Mouse (Mus musculus) ES-Bruce4 (cell line): ENCODE data around the gene Hibch. TPM values are rescaled to one million over a fixed set of nuclear protein-coding genes. Genes with fewer than 3 reads are reported as not detected.

Source experiments
- H3K27ac ChIP-seq: 2 replicates; pipeline ENCODE4 v1.5.1; 2012; ENCODE audit warnings: low read length, inconsistent platforms; ENCODE audit not compliant: insufficient read depth
- H3K27me3 ChIP-seq: 2 replicates; pipeline ENCODE4 v1.6.1; 2012; ENCODE audit warnings: mild to moderate bottlenecking, low read length, inconsistent platforms; ENCODE audit not compliant: control insufficient read depth, poor library complexity, insufficient read depth, severe bottlenecking
- H3K36me3 ChIP-seq: 2 replicates; pipeline ENCODE4 v1.6.1; 2012; ENCODE audit warnings: inconsistent platforms, mild to moderate bottlenecking, low read length, moderate library complexity; ENCODE audit not compliant: control insufficient read depth, poor library complexity, insufficient read depth, severe bottlenecking
- H3K4me1 ChIP-seq: one replicate; pipeline ENCODE4 v1.8.1; 2011; ENCODE audit warnings: low read length; ENCODE audit not compliant: control insufficient read depth, insufficient read depth
- H3K4me3 ChIP-seq: 2 replicates; pipeline ENCODE4 v1.5.1; 2011; ENCODE audit warnings: low read depth, mild to moderate bottlenecking, low read length
- H3K9ac ChIP-seq: 2 replicates; pipeline ENCODE4 v1.6.1; 2012; ENCODE audit warnings: low read depth, mild to moderate bottlenecking, inconsistent platforms; ENCODE audit not compliant: poor library complexity, severe bottlenecking
- H3K9me3 ChIP-seq: replicated peaks from 2 replicates; pipeline ENCODE4 v1.6.1; 2012; ENCODE audit warnings: mild to moderate bottlenecking, low read length, inconsistent platforms; ENCODE audit not compliant: control insufficient read depth, poor library complexity, insufficient read depth, severe bottlenecking
- CTCF ChIP-seq: IDR thresholded peaks from one replicate; pipeline ENCODE4 v1.8.1; 2011; ENCODE audit warnings: low read depth, low read length
- EP300 ChIP-seq: IDR thresholded peaks from 2 replicates; pipeline ENCODE4 v1.6.1; 2011; ENCODE audit warnings: low read depth, low read length; ENCODE audit not compliant: insufficient read depth
- POLR2A ChIP-seq: IDR thresholded peaks from one replicate; pipeline ENCODE4 v1.8.1; 2011; ENCODE audit warnings: low read length; ENCODE audit not compliant: insufficient read depth
- polyA plus RNA-seq: library from polyadenylated mRNA; stranded (reverse); fragments of >200 nt; gene quantifications from 2 replicates; pipeline ENCODE4 v1.2.4, GENCODE M21; 2011; ENCODE audit warnings: low read depth; ENCODE audit not compliant: missing spikeins, insufficient read depth, insufficient read length

Hibch gene
- polyA plus RNA-seq, 1 experiment = 22.6 TPM

DNA sequence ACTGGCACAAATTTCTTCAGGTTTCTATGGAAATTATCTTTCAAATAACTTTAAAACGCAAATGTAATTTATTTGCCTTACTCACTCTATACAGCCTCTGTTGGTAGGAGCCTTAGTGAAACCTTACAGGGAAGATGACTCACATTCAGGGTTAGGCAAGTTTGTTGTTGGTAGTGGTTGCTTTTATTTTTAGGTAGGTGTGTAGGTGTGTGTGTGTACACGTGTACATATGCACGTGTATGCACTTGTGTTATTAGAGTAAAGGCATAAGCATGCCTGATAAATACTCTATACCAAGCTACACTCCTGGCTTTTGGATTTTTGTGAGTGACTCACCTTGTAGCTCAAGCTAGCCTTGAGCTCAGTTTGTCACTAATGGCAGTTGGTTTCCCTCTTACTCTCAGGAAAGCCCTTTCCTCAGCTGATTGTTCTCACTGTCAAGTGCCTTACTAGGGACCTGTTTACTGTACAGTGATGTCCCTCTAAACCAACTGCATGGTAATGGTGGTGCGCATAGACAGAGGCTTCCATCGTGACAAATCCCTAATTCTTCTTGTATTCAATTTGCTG, 42.2 kb upstream of the Hibch start:
- no peaks in the 10 kb centered on the region for H3K27me3 ChIP-seq
- no peaks in the 10 kb centered on the region for H3K4me1 ChIP-seq
- H3K36me3 ChIP-seq = no peaks in the 10 kb centered on the region
- no peak overlapping the region for H3K9ac ChIP-seq
- no peaks in the 10 kb centered on the region for H3K9me3 ChIP-seq
- no peak overlapping the region for H3K4me3 ChIP-seq
- TF ChIP-seq EP300 (no peak), POLR2A (no peak), CTCF (no peak)
- H3K27ac ChIP-seq = no peak overlapping the region

DNA sequence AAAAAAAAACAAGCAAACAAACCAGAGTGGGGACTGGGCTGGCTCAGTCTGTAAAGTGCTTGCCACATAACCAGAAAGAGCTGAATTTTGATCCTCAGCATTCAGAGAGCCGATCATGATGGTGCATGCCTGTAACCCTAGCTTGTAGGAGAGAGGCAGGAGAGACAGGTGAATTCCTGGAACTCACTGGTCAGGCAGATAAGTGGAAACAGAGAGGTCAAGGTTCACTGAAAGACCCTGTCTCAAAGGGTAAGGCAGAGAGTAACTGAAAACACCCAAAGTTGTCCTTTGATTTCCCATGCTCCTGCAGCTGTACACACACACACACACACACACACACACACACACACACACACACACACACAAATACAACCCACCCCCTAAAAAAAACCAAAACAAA, 39.7 kb upstream of the Hibch start:
- Histone ChIP-seq H3K9ac (no peak overlapping the region), H3K4me3 (no peak overlapping the region), H3K4me1 (no peaks in the 10 kb centered on the region), H3K27me3 (no peaks in the 10 kb centered on the region), H3K9me3 (no peaks in the 10 kb centered on the region), H3K27ac (no peak overlapping the region), H3K36me3 (no peaks in the 10 kb centered on the region)
- TF ChIP-seq CTCF = no peak
- no peak for TF ChIP-seq EP300
- no peak for TF ChIP-seq POLR2A

DNA sequence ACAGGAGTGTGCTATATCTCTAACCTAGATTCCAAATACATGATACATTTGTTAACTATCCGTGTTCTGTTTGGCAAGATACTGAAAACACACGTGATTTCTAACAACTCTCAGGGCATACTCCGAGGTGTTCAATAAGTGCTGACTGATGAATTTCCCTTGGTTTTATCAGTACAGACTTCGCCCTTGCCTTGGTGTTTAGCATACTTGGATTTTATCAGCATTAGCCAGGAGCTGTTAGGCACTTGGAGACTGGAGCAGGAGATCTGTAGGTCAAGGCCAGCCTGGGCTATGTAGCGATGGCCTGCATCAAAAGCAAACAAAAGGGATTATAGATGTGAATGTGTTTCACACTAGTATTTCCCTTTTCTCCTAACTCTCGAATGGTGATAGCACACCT, 36.3 kb upstream of the Hibch start:
- no peak overlapping the region for H3K4me3 ChIP-seq
- no peaks in the 10 kb centered on the region for H3K27me3 ChIP-seq

DNA sequence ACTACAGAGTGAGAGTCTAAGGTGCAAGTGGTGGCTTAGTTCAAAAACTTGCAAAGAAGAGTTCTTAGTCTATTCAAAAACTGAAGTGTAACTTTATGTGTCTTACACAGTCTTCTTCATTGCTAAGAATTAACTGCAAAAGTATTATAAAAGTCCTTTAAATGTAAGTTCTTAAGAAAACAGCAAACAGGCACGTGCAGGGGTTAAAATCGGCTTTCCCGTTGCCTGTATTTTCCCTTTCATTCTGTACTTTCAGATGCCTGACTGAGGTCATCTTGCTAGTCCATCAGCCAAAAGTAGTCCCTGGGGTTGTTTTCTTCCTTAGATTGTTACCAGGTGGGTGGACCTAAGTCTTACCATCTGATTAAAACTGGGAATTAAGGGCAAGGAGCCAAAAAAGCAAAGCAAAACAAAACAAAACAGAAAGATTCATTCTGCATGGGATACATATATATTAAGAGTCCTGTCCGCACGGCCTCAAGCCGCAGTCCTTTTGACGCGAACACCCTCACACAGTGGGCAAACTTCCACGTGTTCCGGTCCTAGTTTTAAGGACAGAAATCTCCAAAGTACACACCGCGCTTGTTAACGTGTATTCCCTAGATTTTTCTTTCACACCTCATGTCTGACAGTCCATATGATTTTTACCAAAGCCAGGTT, 28.4 kb upstream of the Hibch start:
- Histone ChIP-seq H3K9ac (no peak overlapping the region), H3K27ac (no peak overlapping the region), H3K4me1 (no peaks in the 10 kb centered on the region), H3K36me3 (no peaks in the 10 kb centered on the region), H3K4me3 (no peak overlapping the region), H3K27me3 (no peaks in the 10 kb centered on the region), H3K9me3 (no peaks in the 10 kb centered on the region)
- no peak for TF ChIP-seq EP300
- TF ChIP-seq CTCF = no peak
- no peak for TF ChIP-seq POLR2A

More for the DNA sequence above, 36.3 kb upstream of the Hibch start:
- Histone ChIP-seq H3K9me3 (no peaks in the 10 kb centered on the region), H3K27ac (no peak overlapping the region), H3K9ac (no peak overlapping the region), H3K36me3 (no peaks in the 10 kb centered on the region), H3K4me1 (no peaks in the 10 kb centered on the region)
- TF ChIP-seq EP300 = no peak
- no peak for TF ChIP-seq POLR2A
- no peak for TF ChIP-seq CTCF

DNA sequence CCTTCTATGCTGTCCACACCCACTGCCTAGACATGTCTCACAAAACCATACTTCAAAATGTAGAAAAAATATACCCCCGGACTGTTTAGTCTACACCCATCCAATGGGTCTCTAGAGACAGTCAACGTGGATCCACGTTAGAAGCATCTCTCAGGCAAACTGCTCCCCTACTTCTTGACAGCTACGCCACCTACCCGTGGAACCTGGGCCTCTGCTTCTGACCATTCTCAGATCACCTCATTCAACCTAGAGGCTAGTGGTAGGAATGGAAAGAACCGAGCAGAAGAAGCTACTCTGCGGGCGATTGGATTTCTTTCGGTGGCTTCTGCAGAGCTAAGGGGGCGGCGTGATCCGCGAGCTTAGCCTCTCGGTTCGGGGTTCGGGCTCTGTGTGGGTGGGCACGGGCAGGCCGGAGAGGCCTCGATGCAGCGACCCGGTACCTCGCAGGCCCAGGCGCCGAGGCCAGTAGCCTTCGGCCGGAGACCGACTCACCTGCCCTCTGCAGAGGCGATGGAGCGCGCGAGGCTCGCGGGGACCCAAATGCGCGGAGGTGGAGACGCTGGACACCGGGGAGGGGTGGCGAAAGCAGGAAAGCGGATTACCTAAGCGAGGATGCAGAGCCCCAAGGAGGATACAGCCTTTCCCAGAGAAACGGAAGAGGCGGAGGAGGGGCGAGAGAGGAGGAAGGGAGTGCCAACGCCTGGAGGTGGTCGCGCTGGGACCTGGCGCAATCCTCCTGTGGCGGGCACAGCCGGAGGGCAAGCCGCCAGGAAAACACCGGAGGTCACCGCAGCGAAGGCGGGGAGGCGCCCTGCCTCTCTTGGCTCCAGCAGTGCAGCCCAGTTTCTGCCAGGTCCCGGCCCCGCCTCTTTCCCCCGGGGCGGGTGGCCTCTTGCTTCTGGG, 27.6 kb upstream of the Hibch start, which contains the start of gene Inpp1:
TSS of gene Inpp1 (minus strand) at position 779 of the 903 bp plus-strand sequence.
- H3K4me1 ChIP-seq = no peaks in the 10 kb centered on the region
- TF ChIP-seq CTCF = peak; percentile 42
- no peak for TF ChIP-seq EP300
- TF ChIP-seq POLR2A = no peak
- no peaks in the 10 kb centered on the region for H3K9me3 ChIP-seq
- H3K9ac ChIP-seq = peak within 1 kb of the TSS; percentile 53
- H3K27me3 ChIP-seq = no peaks in the 10 kb centered on the region
- H3K36me3 ChIP-seq = no peaks in the 10 kb centered on the region
- H3K27ac ChIP-seq = no peak within 1 kb of the TSS
- H3K4me3 ChIP-seq = peak within 1 kb of the TSS; percentile 60
